Mouse (Mus musculus) G1E (cell line): ENCODE results near the gene Ppm1l.

Source experiments
- CTCF ChIP-seq: IDR thresholded peaks from 2 replicates; pipeline ENCODE4 v1.5.1; 2012; ENCODE audit warnings: low read depth, low read length, inconsistent platforms, mixed read lengths
- GATA1 ChIP-seq: IDR thresholded peaks from 2 replicates; pipeline ENCODE4 v1.6.1; 2012; ENCODE audit warnings: borderline replicate concordance, low read length, inconsistent platforms, mixed read lengths
- GATA2 ChIP-seq: IDR thresholded peaks from 2 replicates; pipeline ENCODE4 v1.6.1; 2012; ENCODE audit warnings: low read depth, low read length, inconsistent platforms, borderline replicate concordance

DNA sequence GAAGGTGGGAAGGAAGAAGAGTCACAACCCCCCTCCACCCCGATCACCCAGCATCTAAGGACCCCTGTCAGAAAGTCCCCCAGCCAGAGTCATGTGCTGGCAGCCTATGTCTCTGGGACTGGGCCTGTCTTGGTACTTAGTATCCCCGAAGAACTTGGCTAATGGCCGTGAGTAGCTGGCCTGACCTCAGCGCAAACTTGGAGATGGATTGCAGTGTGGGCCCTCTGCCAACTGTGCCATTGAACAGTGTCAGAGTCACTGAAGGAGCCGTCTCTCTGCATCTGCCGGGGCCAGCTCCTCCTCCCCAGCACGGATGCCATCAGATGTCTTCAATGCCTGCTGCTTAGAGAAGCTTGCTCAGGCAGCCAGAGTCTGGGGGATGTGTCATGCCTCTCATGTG lies 26.4 kb upstream of the Ppm1l start:
- TF ChIP-seq CTCF: no peak
- TF ChIP-seq GATA2: no peak
- no peak for TF ChIP-seq GATA1
